Mouse (Mus musculus) Patski (cell line): ENCODE data around the gene Macrod1. TPM values are rescaled to one million over a fixed set of nuclear protein-coding genes. Genes with fewer than 3 reads are reported as not detected.
A peak's percentile ranks its signal among the peaks of the same experiment; 100 is the strongest.

Experiments
- ATAC-seq: fragments of 100-300 bp; one replicate; pipeline ENCODE4 v1.8.0; 2021
- CTCF ChIA-PET: fragments of 350-600 bp; sonication (Branson Sonifier 250); formaldehyde crosslinking; loops from one replicate; lab custom pipeline; 2022; ENCODE audit warnings: inconsistent platforms; lab: Charles Lee
- POLR2A ChIA-PET: fragments of 350-600 bp; sonication (Branson Sonifier 250); formaldehyde crosslinking; loops from one replicate; lab custom pipeline; 2022; ENCODE audit warnings: antibody characterized with exemption, inconsistent platforms; lab: Charles Lee
- DNase-seq: peaks from one replicate; pipeline ENCODE4 v3.0.0-alpha.2; 2011; ENCODE audit warnings: low read depth, low spot score
- H3K27me3 ChIP-seq: fragments of 371-371 bp; one replicate; pipeline ENCODE4 v1.5.1; 2021
- CTCF ChIP-seq: fragments of 100-300 bp; IDR thresholded peaks from one replicate; pipeline ENCODE4 v1.5.1; 2021
- in situ Hi-C: fragments of 300-500 bp; cut with MboI; formaldehyde crosslinking; loops from 3 replicates; pipeline ENCODE4 v1.11.1; 2018; ENCODE audit warnings: low pct_unique_long_range_greater_than_20kb, mixed read lengths
- polyA plus RNA-seq: library from polyadenylated mRNA; unstranded; gene quantifications from one replicate; pipeline ENCODE4 v1.2.3, GENCODE M21; 2021

Gene Macrod1
- polyA plus RNA-seq, 1 experiment from 2014 or later: 33.9 TPM

DNA sequence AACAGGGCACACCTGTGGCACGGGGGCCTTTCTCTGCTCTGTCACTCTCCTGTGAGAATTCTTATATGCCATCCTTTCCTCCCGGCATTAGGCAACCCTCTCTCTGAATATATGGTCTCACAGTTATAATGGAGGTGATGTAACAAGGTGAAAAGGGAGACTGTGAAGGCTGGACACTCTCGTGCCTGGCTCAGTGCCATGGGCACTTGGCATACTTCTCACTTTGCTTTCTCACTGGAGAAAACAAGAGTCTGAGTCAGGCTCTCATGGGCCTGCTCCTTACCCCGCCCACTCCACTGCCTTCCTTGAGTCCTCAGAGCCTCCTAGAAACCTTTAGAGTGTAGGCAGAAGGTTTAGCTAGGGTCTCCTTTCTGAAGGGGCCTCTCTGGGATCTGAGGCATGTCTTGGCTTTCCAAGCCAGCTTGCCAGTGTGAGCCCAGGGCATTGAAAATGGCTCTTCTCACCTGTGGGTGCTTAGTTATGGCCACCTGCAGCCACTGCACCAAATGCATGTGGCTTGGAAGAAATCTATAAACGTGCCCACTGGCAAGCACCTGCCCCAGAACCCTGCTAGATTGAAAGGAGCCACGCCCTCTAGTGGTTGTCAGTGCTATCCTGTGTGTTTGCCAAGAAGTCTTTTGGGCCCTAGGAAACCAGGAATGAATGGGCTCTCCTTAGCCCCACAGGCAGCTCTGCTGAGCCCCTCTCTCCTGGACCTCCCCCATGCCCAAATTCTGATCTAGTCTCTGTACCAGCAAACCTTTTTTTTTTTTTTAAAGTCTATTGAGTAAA is 51.7 kb downstream of the Macrod1 start:
- ChIA-PET CTCF (interaction anchor here (0.6 kb wide), 1 partner anchor 24 kb away, joined by 3 read pairs; no protein-coding TSS in a partner anchor), POLR2A (interaction anchor here (0.6 kb wide), 1 partner anchor 26 kb away, joined by 3 read pairs; no protein-coding TSS in a partner anchor)
- DNase-seq: peak; percentile 73
- no peaks in the 10 kb centered on the region for H3K27me3 ChIP-seq
- ATAC-seq: peak; percentile 22
- TF ChIP-seq CTCF: no peak
- in situ Hi-C loops: no loop called here

DNA sequence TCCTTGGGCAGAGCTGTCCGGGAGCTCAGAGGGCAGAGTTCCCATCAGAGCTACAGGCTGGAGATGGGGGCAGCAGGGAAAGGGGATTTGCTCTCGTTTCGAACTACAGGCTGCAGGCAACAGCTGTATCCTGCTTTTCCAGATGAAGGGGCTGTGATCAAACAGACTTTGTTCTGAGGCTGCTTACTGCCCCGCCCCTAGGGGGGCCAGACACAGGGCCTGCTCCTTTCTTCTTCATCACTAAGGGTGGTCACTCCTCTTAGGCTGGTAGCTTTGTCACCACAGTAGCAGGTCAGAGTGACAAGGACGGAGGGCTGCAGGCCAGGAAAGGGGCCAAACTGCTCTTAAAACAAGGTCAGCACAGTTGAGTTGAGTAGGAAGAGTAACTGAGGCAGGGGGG is 53.5 kb downstream of the Macrod1 start:
- CTCF ChIA-PET: interaction anchor here (0.9 to 1.4 kb wide), 2 partner anchors 8 to 22 kb away, joined by 3 read pairs; no protein-coding TSS in a partner anchor
- ATAC-seq (no peak), DNase-seq (no peak)
- no peaks in the 10 kb centered on the region for H3K27me3 ChIP-seq
- TF ChIP-seq CTCF: no peak
- POLR2A ChIA-PET: no interaction called here
- in situ Hi-C loops: no loop called here

DNA sequence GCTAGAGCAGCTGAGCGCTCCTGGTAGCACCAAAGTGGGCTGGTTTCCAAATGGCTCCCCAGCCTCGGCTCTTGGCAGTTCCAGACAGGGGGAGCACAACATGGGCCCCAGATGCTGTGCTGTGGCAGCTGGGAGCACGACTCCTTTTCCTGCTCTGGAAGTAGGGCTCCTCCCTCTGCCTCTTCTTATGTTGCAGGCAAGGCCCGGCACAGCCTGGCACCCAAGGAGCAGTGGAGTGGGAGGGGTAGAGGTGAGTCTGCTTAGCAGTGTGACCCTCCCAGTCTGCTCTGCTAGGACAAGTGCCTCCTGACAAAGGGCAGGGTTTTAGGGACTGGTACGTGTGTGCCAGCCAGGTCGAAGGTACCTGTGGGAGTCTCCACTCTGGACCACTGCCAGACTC is 54.3 kb downstream of the Macrod1 start:
- ATAC-seq: no peak
- TF ChIP-seq CTCF: no peak
- no peak for DNase-seq
- in situ Hi-C loops: no loop called here
- ChIA-PET CTCF (interaction anchor here (1.4 kb wide), 1 partner anchor 22 kb away, joined by 3 read pairs; no protein-coding TSS in a partner anchor), POLR2A (no interaction called here)
- H3K27me3 ChIP-seq: no peaks in the 10 kb centered on the region

DNA sequence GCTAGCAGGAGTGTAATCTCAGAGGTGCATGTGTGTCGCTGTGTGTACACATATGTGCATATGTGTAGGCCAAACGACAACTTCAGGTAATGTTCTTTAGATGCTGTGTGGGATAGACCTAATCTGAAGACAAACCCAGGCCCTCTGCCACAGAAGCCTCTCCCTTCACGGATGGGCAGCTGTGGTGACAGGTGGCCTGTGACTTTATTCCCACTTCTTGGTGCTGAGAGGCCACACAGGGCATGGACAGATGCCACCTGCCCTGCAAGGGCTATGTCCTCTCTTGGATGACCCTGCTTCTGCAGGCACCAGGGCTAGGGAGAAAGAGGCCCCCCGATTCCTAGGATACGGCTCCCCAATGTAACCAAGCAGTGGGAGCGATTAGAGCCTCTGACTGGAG is 54.7 kb downstream of the Macrod1 start:
- TF ChIP-seq CTCF: no peak
- POLR2A ChIA-PET: interaction anchor here (1.4 to 1.6 kb wide), 2 partner anchors 10 to 11 kb away, joined by 5 read pairs; no protein-coding TSS in a partner anchor
- DNase-seq: no peak

DNA sequence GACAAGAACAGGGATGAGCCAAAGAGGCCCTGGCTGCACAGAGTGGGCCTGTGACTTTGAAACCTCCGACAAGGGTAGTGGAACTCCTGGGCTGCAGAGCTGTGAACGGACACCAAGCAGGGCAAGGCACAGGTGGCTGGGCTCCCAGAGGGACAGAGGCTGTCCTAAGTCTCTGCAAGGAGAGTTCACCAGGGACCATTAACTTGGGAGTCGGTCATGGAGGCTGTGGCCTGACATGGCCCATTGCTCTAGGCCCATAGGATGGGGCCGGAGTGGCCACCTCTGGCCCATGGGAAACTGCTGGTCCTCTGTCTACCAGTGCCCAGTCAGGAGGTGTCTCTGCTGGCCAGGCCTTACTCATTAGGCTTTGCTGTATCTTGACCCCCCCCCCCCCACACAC is 55.1 kb downstream of the Macrod1 start:
- DNase-seq: no peak
- TF ChIP-seq CTCF: no peak
- no peak for ATAC-seq
- CTCF ChIA-PET: interaction anchor here (0.9 to 1.7 kb wide), 2 partner anchors 21 to 41 kb away, joined by 3 to 4 read pairs; no protein-coding TSS in a partner anchor
- in situ Hi-C loops: no loop called here
- POLR2A ChIA-PET: interaction anchor here (0.6 to 1.6 kb wide), 3 partner anchors 10 to 33 kb away, joined by 3 to 5 read pairs (median 5); no protein-coding TSS in a partner anchor
- H3K27me3 ChIP-seq: no peaks in the 10 kb centered on the region

More for the DNA sequence above, 54.7 kb downstream of the Macrod1 start:
- H3K27me3 ChIP-seq: no peaks in the 10 kb centered on the region
- CTCF ChIA-PET: no interaction called here
- no peak for ATAC-seq
- in situ Hi-C loops: no loop called here

DNA sequence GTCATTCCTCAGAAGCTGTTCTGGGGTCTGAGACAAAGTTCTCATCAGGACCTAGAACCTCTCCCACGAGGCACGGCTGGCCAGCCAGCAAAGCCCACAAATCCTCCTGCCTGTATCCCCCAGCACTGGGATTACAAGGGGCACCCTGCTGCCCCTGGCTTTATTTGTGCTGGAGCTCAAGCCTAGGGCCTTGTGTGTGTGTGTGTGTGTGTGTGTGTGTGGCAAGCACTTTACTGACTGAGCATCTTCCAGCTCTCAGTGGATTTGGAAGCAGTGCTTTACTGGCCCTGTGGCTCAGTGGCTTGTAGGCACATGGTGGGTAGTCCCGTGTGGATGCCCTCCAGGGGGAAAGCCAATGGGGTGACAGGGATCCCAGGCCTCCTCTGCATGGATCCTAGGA is 56.0 kb downstream of the Macrod1 start:
- in situ Hi-C loops: no loop called here
- TF ChIP-seq CTCF: no peak
- no peak for DNase-seq
- ATAC-seq: no peak
- no peaks in the 10 kb centered on the region for H3K27me3 ChIP-seq
- CTCF ChIA-PET: interaction anchor here (0.9 to 1.7 kb wide), 2 partner anchors 20 to 42 kb away, joined by 3 to 4 read pairs; no protein-coding TSS in a partner anchor
- POLR2A ChIA-PET: interaction anchor here (1.0 to 1.6 kb wide), 3 partner anchors 9 to 21 kb away, joined by 3 to 5 read pairs (median 5); no protein-coding TSS in a partner anchor

DNA sequence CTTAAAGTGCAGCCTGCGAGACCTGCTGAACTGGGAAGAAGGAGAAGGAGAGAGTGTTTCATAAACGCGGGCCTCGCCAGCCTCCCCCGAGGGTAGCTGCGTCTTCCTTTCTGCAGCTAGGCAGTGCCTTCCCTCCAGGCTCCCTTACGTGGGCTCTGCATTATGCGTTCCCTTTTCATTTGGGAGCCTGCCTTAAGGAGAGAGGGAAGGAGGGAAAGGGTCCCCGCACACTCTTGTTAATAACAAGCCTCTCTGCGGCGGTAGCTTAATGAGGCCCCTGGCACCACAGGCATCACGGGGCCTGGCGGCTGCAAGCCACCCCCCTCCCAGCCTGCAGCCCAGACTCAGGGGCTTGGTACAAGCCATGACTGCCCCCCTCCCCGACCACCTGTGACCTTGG is 57.0 kb downstream of the Macrod1 start:
- H3K27me3 ChIP-seq: no peaks in the 10 kb centered on the region
- no peak for ATAC-seq
- CTCF ChIA-PET: interaction anchor here (1.7 kb wide), 1 partner anchor 19 kb away, joined by 4 read pairs; no protein-coding TSS in a partner anchor
- in situ Hi-C loops: no loop called here
- no peak for TF ChIP-seq CTCF
- DNase-seq: no peak
- POLR2A ChIA-PET: interaction anchor here (1.0 kb wide), 1 partner anchor 20 kb away, joined by 3 read pairs; no protein-coding TSS in a partner anchor

DNA sequence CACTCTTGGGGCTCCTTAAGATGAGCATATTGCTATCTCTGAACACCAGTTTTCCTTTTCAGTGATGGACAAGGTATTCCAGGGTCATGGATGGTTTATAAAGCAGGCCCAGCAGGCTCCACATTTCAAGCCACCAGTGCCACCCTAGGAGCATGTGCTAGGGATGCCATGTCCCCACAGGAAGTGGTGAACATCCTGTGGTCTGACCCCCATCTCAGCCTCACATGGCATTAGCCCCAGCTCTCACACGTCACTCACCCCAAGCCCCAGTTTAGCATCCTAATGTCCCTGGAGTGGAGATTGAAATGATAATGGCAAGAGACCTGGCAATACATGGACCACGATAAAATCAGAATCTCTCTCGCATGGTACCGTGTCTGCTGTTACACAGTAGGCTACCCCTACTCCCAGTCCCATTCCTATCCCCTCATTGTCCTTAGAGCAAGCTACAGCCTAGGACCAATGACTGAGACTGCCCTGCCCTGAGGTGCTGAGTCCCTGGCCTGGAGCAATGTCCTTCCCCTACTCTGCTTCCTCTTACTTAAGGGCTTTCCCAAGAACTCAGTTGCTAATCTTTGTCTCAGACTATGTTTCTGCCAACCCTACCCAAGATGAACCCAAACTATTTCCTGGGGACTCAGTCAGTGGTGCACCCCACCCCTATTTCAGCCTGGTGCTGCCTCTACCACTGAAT is 59.6 kb downstream of the Macrod1 start:
- DNase-seq: no peak
- in situ Hi-C loops: no loop called here
- no peaks in the 10 kb centered on the region for H3K27me3 ChIP-seq
- TF ChIP-seq CTCF: no peak
- ATAC-seq: no peak
- ChIA-PET CTCF (no interaction called here), POLR2A (no interaction called here)

DNA sequence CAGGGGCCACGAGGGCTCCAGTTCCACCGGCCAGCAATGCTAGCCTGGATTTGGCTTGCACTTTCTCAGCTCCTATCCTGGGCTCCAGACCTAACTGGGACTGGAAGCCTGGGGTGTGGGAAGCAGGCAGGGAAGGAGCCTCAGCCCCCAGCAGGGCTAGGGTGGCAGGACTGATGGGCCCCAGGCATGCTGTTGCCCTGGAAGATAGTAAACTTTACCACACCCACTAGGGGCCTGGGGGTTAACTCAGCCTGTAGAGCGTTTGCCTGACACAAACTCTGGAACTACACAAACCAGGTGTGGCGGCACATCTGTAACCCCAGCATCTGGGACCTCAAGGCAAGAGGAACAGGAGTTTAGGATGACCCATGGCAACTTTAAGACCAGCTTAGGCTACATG is 60.5 kb downstream of the Macrod1 start:
- ATAC-seq: no peak
- no peak for DNase-seq
- no peak for TF ChIP-seq CTCF
- no peaks in the 10 kb centered on the region for H3K27me3 ChIP-seq
- ChIA-PET CTCF (no interaction called here), POLR2A (no interaction called here)
- in situ Hi-C loops: no loop called here

DNA sequence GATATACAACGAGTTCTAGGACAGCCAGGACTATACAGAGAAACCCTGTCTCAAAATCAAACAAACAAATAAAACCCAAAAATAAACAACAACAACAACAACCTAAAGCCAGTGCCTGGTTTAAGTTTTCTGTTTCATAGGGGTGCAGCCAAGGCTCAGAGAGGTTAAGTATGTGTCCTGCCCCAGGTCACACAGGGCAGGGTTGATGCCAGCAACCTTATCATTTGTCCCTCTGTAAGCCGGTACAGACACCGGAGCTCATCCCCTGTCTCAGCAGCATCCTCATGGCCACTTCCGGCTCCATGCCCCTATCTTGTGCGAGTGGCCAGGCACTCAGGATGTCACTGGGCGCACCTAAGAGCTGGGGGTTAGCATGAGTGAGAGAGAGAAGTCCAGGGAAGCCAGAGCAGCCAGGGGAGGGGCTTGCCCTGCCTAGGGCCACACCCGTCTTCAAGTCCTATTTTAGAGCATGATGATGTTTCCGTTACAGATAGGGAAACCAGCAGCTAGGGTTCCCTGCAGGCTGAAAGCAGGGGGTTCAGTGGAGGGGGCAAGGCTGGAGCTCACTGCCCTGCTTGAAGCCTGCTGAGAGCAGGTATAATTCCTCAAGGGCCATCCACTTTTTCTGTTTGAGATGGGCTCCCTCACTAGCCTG is 61.2 kb downstream of the Macrod1 start:
- in situ Hi-C loops: no loop called here
- POLR2A ChIA-PET: no interaction called here
- DNase-seq (no peak), ATAC-seq (no peak)
- CTCF ChIA-PET: interaction anchor here (1.0 kb wide), 1 partner anchor 8 kb away, joined by 3 read pairs; no protein-coding TSS in a partner anchor
- H3K27me3 ChIP-seq: no peaks in the 10 kb centered on the region
- no peak for TF ChIP-seq CTCF
